Mouse (Mus musculus) thymus, adult 2 months (tissue): ENCODE data around the gene Pacrg.

Source experiments
- CTCF ChIP-seq: fragments of 200-500 bp; IDR thresholded peaks from 2 replicates; pipeline ENCODE4 v1.5.1; 2012; ENCODE audit warnings: mild to moderate bottlenecking, control low read depth, low read length, moderate library complexity, borderline replicate concordance; ENCODE audit not compliant: control insufficient read depth, poor library complexity, insufficient read depth; ENCODE audit errors: extremely low read depth
- POLR2A ChIP-seq: fragments of 200-500 bp; IDR thresholded peaks from 2 replicates; pipeline ENCODE4 v1.6.1; 2012; ENCODE audit warnings: mild to moderate bottlenecking, low read length, control low read depth, moderate library complexity; ENCODE audit not compliant: control insufficient read depth, poor library complexity, insufficient read depth; ENCODE audit errors: extremely low read depth

- no peak for TF ChIP-seq POLR2A
- no peak for TF ChIP-seq CTCF
Measured at GRCm38 (mm10) chr17:10744709-10745461, 95.2 kb downstream of the Pacrg start.
